Mouse (Mus musculus): Measurements from ENCODE around the gene Def6.

DNA sequence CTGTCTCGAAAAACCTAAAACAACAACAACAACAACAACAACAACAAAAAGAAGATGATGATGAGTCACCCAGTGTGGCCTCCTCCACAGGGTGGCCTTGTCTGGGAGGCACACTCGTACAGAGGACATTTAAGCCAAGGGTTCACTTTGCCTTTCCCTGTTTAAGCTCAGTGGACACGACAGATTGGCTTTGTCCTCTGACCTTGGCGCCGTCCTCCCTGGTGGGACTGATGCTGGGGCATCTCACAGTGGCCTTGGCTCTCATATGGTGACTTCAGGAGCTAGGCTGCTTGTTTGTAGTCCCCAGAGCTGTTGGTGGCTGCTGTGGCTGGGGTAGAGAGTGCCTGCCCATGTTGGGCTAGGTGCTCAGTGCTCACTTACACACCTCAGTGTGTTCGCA is 36.6 kb downstream of the Def6 start:
- TF ChIP-seq CTCF (IDR thresholded peaks at IDR 0.05; ENCODE audit: low read depth) (no peak), EP300 (IDR thresholded peaks at IDR 0.05; ENCODE audit: low read depth) (no peak)
